Mouse (Mus musculus) ovary, adult 2 months (tissue): Measurements from ENCODE around the gene Ccno. TPM values are rescaled to one million over a fixed set of nuclear protein-coding genes. Genes with fewer than 3 reads are reported as not detected.

Experiments
- polyA plus RNA-seq: library from polyadenylated mRNA; depleted of rRNA; stranded (reverse); fragments of >200 nt; gene quantifications from 2 replicates; pipeline ENCODE4 v1.2.3, GENCODE M21; 2012; rRNA removed

The Ccno gene
- 56.9 and 58.4 TPM in 2 replicates for polyA plus RNA-seq

GRCm38 (mm10) chr13:112987532-112987943, at the start of gene Ccno:
TSS of gene Ccno (plus strand) at chr13:112987802.

GRCm38 (mm10) chr13:112993531-112994152, 6.0 kb downstream of the Ccno start, which contains the start of gene Mcidas:
TSS of gene Mcidas (plus strand) at chr13:112993845.

GRCm38 (mm10) chr13:113034950-113035421, 47.4 kb downstream of the Ccno start, which contains the start of gene Cdc20b:
TSS of gene Cdc20b (plus strand) at chr13:113035111.

Other genes starting within 250 kb of the Ccno start
- gene Plpp1, start 187.0 kb upstream of the Ccno start, polyA plus RNA-seq, result 34.9 and 38.9 TPM in 2 replicates
- 3.6 and 4.5 TPM in 2 replicates for gene Mtrex, start 60.4 kb upstream of the Ccno start, polyA plus RNA-seq
- 3.4 and 4.3 TPM in 2 replicates for gene Dhx29, start 60.3 kb upstream of the Ccno start, polyA plus RNA-seq
- 0.21 and 0.39 TPM in 2 replicates for gene Mcidas, start 6.0 kb downstream of the Ccno start, polyA plus RNA-seq
- 0.16 and 0.31 TPM in 2 replicates for gene Cdc20b, start 47.3 kb downstream of the Ccno start, polyA plus RNA-seq
- gene Gpx8, start 58.6 kb downstream of the Ccno start, polyA plus RNA-seq, result 4.3 and 6.0 TPM in 2 replicates
- 0.19 TPM in 1 of 2 replicates, not detected in the other for gene Gzma, start 113.2 kb downstream of the Ccno start, polyA plus RNA-seq
- 1.0 and 1.2 TPM in 2 replicates for gene Esm1, start 221.9 kb downstream of the Ccno start, polyA plus RNA-seq
- not detected in 2 replicates for gene Gzmk, start 238.1 kb downstream of the Ccno start, polyA plus RNA-seq